Mouse (Mus musculus) embryo, embryonic 10.5 days (tissue): Measurements from ENCODE around the gene Lama1.
A peak's percentile ranks its signal among the peaks of the same experiment; 100 is the strongest.
"Not testable (repeated sequence)": the region's sequence is repeated elsewhere in the genome, so short reads cannot be mapped to it uniquely, and the experiment has no call there.

Experiments used
- DNase-seq: peaks from one replicate; pipeline ENCODE4 v3.0.0-alpha.2; 2015; ENCODE audit warnings: low spot score

The Lama1 gene

DNA sequence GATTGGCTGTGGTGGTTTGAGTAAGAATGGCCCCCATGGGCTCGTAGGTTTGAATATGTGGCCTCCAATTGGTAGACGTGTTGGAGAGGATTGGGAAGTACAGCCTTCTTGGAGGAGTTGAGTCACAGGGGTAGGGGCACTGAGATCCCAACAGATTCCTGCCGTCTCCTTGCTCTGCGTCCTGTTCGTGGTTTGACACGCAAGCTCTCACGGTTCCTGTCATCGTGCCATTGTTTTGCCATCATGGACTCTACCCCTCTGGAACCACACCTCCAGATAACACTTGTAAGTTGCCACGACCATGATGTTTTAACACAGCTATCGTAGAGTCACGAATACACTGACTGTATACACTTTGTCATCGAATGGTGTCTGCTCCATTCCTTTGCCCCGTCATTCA is 141.9 kb downstream of the Lama1 start:
- DNase-seq = no peak

- DNase-seq = not testable (repeated sequence)
These were observed 144.4 kb downstream of the Lama1 start for GRCm38 (mm10) chr17:67841494-67841893.

- DNase-seq = no peak
These were observed 164.1 kb downstream of the Lama1 start for GRCm38 (mm10) chr17:67861080-67861630.

DNA sequence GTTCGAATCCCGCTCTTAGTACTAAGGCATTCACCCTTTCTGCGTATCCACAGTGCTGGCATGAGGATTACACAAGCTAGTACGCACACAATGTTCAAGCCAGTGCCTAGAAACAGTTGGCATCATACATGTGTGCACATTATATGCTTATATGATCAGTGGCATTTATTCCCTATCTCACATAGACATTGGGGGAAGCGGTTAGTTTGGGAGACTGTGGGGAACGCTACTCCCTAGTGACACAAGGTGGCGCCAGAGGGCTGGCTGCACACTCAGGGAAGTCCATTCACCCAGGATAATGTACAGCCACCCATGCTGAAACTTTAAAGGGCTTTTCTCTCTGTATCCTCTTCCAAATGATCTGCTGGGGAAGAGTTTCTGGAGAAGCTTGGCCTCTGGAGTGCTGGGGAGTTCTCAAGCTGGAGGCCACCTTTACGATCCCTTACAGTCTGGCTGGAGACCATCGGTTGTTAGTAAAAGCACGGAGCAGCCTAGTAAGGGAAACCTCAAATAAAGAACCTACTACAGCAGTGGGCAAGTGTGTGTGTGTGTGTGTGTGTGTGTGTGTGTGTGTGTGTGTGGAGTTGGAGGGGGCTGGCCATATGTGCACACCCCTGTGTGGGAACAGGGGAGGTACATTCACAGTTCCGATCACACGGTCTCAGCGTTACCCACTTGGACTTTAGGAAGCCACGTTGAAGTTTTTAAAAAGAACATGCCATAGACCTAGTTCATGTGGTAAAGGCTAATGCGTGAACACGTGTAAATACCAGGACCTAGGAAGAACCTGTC is 164.9 kb downstream of the Lama1 start:
- peak; percentile 81 for DNase-seq

- DNase-seq = no peak
These were observed 167.3 kb downstream of the Lama1 start for GRCm38 (mm10) chr17:67864363-67864762.

DNA sequence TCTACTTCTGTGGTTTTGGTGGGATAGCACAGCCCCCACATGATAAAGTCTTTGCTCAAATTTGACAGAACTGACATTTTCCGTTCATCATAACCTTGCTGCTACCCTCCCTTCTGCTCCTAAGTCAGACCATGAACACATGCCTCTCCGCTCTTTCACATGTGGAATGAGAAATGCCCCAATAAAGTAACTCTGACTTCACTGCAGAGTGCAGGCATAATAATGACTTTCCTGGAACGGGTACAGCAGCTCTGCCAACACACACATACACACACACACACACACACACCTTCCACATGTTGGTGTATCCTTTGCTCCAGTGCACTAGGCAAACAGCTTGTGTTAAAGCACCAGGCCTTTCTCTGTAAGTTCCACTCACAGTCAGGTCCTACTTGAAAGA is 167.9 kb downstream of the Lama1 start:
- DNase-seq = no peak

DNA sequence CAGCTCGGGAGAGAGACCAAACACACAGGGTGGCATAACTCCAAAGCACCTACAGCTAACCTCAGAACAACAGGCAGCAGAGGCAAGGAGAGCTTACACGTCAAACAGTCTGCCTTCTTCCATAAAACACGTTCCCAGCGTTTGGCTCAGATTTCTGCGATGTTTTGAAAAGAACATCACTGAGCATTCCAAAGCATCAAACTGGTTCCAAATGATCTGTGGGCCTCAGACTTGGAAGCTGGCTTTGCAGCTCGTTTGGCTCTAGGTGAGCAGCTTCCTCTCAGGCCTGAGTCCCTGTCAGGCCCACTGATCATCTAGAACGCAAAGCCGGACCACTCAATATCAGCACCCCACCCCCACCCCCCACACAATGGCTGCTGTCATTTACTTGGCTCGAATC is 169.0 kb downstream of the Lama1 start:
- DNase-seq = no peak

- peak; percentile 79 for DNase-seq
These were observed 169.6 kb downstream of the Lama1 start for GRCm38 (mm10) chr17:67866541-67867241.

DNA sequence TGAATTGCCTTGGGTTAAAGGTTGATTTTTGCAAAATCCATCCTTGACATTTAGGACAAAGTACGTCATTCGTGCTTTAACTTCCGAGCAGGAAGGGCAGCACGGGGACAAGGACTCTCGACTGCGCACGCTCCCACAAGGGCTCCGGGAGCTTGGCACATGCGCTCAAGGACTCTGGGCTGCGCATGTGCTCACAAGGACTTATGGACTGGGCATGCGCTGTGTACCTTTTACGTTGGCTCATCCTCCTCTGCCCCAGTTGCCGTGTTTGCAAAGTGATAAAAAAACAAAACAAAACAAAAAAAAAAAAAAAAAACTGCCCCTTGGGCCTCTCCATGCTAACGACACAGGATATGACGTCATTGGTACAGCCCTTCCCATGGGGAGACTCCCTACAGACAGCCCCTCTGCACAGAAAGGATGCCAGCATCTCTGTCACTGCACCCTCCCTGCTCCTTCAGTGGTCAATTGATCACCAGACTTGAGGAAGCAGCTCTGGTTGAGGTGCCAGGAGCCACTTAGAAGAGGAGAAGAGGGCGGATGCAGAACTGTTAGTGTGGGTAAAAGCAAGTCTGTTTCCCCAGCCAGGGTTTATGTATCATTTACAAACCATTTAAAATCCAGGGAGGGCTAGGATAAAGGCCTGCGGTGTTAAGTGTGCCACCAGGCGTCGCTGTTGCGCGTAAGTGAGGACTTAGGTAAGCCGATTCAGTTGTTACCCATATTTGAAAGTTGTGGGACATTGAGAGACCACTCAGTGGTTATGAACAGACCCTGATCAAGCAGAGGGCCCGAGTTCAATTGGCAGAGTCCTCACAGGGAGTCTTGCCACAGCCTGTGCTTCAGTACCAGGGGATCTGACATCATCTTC is 172.9 kb downstream of the Lama1 start:
- DNase-seq = peak; percentile 82
